Mouse (Mus musculus) intestine, embryonic 16.5 days (tissue): ENCODE results near the gene Tinagl1. TPM values are rescaled to one million over a fixed set of nuclear protein-coding genes. Genes with fewer than 3 reads are reported as not detected.
A peak's percentile ranks its signal among the peaks of the same experiment; 100 is the strongest.

ENCODE experiments used
- ATAC-seq: fragments of 200-750 bp; cut with Nextera tagmentation; 2 replicates; pipeline ENCODE4 v1.8.0; 2017; ENCODE audit warnings: moderate TSS enrichment, moderate library complexity
- H3K27ac ChIP-seq: fragments of 300-500 bp; sonication (generic); 2 replicates; pipeline ENCODE4 v1.5.1; 2014; ENCODE audit warnings: mild to moderate bottlenecking, low read length
- H3K27me3 ChIP-seq: fragments of 300-500 bp; sonication (generic); replicated peaks from 2 replicates; pipeline ENCODE4 v1.6.1; 2014; ENCODE audit warnings: low read length, control low read depth, mixed read lengths; ENCODE audit not compliant: control insufficient read depth, insufficient read depth
- H3K36me3 ChIP-seq: fragments of 300-500 bp; sonication (generic); 2 replicates; pipeline ENCODE4 v1.6.1; 2014; ENCODE audit warnings: low read length, control low read depth; ENCODE audit not compliant: control insufficient read depth, insufficient read depth
- H3K4me1 ChIP-seq: fragments of 300-500 bp; sonication (generic); 2 replicates; pipeline ENCODE4 v1.6.1; 2014; ENCODE audit warnings: low read length, control low read depth, mixed read lengths; ENCODE audit not compliant: control insufficient read depth, insufficient read depth
- H3K4me2 ChIP-seq: fragments of 300-500 bp; sonication (generic); 2 replicates; pipeline ENCODE4 v1.6.1; 2014; ENCODE audit warnings: low read depth, low read length, control low read depth
- H3K4me3 ChIP-seq: fragments of 300-500 bp; sonication (generic); 2 replicates; pipeline ENCODE4 v1.5.1; 2014; ENCODE audit warnings: mild to moderate bottlenecking, low read length
- H3K9ac ChIP-seq: fragments of 300-500 bp; sonication (generic); 2 replicates; pipeline ENCODE4 v1.6.1; 2014; ENCODE audit warnings: low read depth, low read length
- H3K9me3 ChIP-seq: fragments of 300-500 bp; sonication (generic); 2 replicates; pipeline ENCODE4 v1.6.1; 2016; ENCODE audit warnings: low read length, control low read depth; ENCODE audit not compliant: control insufficient read depth
- WGBS: fragments of 180-500 bp; shearing (Covaris S2); extraction: QIAGEN DNeasy Blood & Tissue Kit; methylation state at CpG from one replicate; pipeline ENCODE4 v1.1.7; 2014; 5-methylcytosine and 5-hydroxymethylcytosine counted together
- polyA plus RNA-seq: library from polyadenylated mRNA; unstranded; fragments of >200 nt; fragmentation: Nextera tagmentation; extraction: Ambion mirVana; gene quantifications from 2 replicates; pipeline ENCODE4 v1.2.1, GENCODE M21; 2015

The Tinagl1 gene
- polyA plus RNA-seq, 1 experiment from 2014 or later: 80.3 TPM

DNA sequence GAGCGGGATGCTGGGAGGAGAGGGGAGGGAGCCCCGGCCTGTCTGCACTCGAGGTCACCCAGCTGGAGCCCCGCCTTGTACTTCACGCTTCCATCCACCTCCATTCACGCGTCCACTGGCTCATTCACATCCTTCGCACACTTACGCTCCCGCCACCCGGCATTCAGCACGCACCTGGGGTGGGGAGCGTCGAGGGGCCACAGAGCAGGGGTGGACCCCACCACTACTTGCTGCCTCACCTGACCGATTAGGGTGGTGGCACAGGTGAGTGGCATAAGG, 35.8 kb downstream of the Tinagl1 start, which contains the start of gene Hcrtr1:
Hcrtr1 (minus strand) TSS at position 146 of the 279 bp plus-strand sequence.
- Histone ChIP-seq H3K4me1 (peaks cover 13% of the 10 kb centered on the region; the same call in 1 of the 2 replicates), H3K4me2 (peak within 1 kb of the TSS; percentile 59), H3K9ac (peak within 1 kb of the TSS; percentile 20; the same call in 1 of the 2 replicates), H3K36me3 (no peaks in the 10 kb centered on the region), H3K9me3 (no peaks in the 10 kb centered on the region), H3K4me3 (peak within 1 kb of the TSS; percentile 35), H3K27me3 (peaks cover 28% of the 10 kb centered on the region), H3K27ac (no peak within 1 kb of the TSS)
- 0 out of 2 replicates have a peak, but pooled peaks have one; percentile 5 for ATAC-seq
- 2% methylated on average over 14 of the region's 15 CpGs for WGBS

GRCm38 (mm10) chr4:130138441-130139213, 36.3 kb downstream of the Tinagl1 start:
- peak overlapping the region; percentile 20; the same call in 1 of the 2 replicates for H3K9ac ChIP-seq

GRCm38 (mm10) chr4:130133399-130133798, 41.5 kb downstream of the Tinagl1 start:
- Histone ChIP-seq H3K4me2 (no peak overlapping the region), H3K36me3 (no peaks in the 10 kb centered on the region), H3K9ac (no peak overlapping the region), H3K27me3 (0 out of 2 replicates have a peak, but pooled peaks cover 4% of the 10 kb centered on the region), H3K27ac (no peak overlapping the region), H3K4me3 (no peak overlapping the region), H3K4me1 (peaks cover 52% of the 10 kb centered on the region), H3K9me3 (no peaks in the 10 kb centered on the region)
- peak; percentile 58 for ATAC-seq
- 45% methylated on average over 6 of the region's 6 CpGs for WGBS

More at GRCm38 (mm10) chr4:130138441-130139213, 36.3 kb downstream of the Tinagl1 start:
- Histone ChIP-seq H3K4me2 (peak overlapping the region; percentile 59), H3K9me3 (no peaks in the 10 kb centered on the region), H3K4me1 (peaks cover 18% of the 10 kb centered on the region; the same call in 1 of the 2 replicates), H3K4me3 (peak overlapping the region; percentile 35), H3K36me3 (no peaks in the 10 kb centered on the region), H3K27me3 (peaks cover 28% of the 10 kb centered on the region), H3K27ac (no peak overlapping the region)
- ATAC-seq: peak; percentile 53
- under 1% methylated on average over 56 of the region's 57 CpGs for WGBS

DNA sequence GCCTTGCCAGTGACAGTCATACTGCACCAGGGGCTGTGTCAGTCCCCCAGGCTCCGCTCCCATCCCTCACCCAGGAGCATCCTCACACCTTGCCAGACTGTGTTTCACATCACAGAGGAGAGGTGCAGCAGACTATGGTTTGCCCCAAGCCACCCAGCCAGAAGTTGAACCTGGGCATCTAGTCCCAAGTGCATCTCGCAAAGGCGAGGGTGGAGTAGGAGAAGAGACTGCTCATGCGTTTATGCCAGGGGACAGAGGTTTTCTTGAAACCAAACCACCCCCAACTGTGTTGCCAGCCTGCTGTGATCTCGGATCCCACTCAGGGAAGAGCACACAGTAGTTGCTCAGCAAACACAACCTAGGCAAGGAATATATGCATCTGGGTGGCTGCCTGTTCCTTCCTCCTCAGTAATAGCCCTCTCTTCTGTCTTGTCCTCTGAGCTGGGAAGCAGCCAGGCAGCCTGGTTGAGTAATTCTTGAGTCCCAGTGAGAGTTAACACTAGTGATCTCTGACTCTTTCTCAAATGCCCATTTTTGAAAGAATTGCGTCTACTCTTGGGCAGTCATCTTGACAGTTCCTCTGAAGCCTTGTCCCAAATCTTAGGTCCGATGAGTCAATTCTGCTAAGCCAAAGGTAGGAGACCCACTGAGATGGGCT, 43.3 kb downstream of the Tinagl1 start:
- no peak overlapping the region for H3K4me3 ChIP-seq
- H3K36me3 ChIP-seq: 0 out of 2 replicates have a peak, but pooled peaks cover under 1% of the 10 kb centered on the region
- 0 out of 2 replicates have a peak overlapping the region, but pooled peaks have one; percentile 9 for H3K4me2 ChIP-seq
- H3K27me3 ChIP-seq: no peaks in the 10 kb centered on the region
- no peaks in the 10 kb centered on the region for H3K9me3 ChIP-seq
- H3K27ac ChIP-seq: peak overlapping the region; percentile 94
- ATAC-seq: no peak
- WGBS: 80% methylated on average over 7 of the region's 7 CpGs
- peaks cover 52% of the 10 kb centered on the region for H3K4me1 ChIP-seq
- no peak overlapping the region for H3K9ac ChIP-seq

DNA sequence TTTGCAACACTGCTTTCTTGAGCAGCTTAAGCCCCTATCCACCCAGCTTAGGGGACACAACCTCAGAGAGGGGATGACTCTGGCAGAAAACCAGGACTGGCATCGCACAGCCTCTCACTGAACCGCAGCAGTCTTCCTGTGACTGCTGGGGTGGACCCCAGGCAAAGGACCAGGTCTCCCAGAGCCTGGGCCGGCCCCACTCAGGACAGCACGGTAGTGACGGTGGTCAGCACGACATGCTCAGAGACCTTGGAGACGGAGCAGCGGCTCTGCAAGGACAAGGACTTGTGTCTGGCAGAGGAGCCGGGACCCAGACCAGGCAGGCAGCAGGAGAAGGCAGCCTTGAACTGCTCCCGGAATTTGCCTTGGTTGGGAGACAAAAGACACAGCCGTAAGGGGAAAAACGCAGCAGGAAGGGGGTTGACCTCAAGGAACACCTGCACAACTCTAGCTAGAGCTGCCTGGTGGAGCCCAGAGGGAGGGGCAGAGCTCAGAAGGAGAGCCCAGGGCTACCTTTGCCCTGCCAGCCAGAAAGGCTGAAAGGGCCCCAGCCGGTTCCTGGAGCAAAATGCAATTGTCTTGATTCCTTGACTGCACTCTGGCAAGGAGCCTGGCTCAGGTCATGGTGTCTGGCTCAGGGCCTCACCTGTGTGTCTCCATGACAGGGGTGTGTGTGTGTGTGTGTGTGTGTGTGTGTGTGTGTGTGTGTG, 44.1 kb downstream of the Tinagl1 start:
- Histone ChIP-seq H3K27me3 (no peaks in the 10 kb centered on the region), H3K4me3 (no peak overlapping the region), H3K4me1 (peaks cover 52% of the 10 kb centered on the region), H3K27ac (peak overlapping the region; percentile 94), H3K9me3 (no peaks in the 10 kb centered on the region), H3K36me3 (peaks cover 8% of the 10 kb centered on the region), H3K9ac (peak overlapping the region; percentile 43; the same call in 1 of the 2 replicates), H3K4me2 (peak overlapping the region; percentile 27; the same call in 1 of the 2 replicates)
- 51% methylated on average over 13 of the region's 13 CpGs for WGBS
- peak; percentile 91 for ATAC-seq

DNA sequence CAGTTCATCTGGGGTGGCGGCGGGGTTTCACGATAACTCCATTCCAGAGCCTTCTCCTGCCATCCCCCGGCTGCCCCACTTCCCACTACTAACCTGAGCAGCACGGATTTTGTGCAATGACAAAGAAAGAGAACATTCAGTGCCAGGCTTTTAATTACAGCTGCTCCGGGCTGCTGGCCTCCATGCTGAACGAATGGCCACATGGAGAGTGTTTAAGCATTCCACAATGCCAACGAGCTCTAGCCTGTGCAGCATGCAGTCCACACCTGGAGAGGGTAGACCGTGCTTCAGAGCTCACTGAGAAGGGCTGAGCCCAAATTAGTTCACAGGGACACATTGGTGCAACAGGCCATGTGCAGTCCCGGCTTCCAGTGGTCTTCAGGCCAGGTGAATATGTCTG, 44.8 kb downstream of the Tinagl1 start:
- H3K27ac ChIP-seq: peak overlapping the region; percentile 94
- H3K27me3 ChIP-seq: no peaks in the 10 kb centered on the region
- no peak for ATAC-seq
- H3K4me3 ChIP-seq: no peak overlapping the region
- H3K4me2 ChIP-seq: no peak overlapping the region
- no peaks in the 10 kb centered on the region for H3K9me3 ChIP-seq
- H3K4me1 ChIP-seq: peaks cover 51% of the 10 kb centered on the region
- peaks cover 15% of the 10 kb centered on the region for H3K36me3 ChIP-seq
- peak overlapping the region; percentile 43; the same call in 1 of the 2 replicates for H3K9ac ChIP-seq
- 80% methylated on average over 10 of the region's 10 CpGs for WGBS

GRCm38 (mm10) chr4:130128907-130129306, 46.0 kb downstream of the Tinagl1 start:
- H3K4me3 ChIP-seq: no peak overlapping the region
- 76% methylated on average over 5 of the region's 5 CpGs for WGBS
- ATAC-seq: no peak
- H3K4me2 ChIP-seq: no peak overlapping the region
- peaks cover 40% of the 10 kb centered on the region for H3K4me1 ChIP-seq
- H3K27me3 ChIP-seq: no peaks in the 10 kb centered on the region
- H3K27ac ChIP-seq: no peak overlapping the region
- no peak overlapping the region for H3K9ac ChIP-seq
- no peaks in the 10 kb centered on the region for H3K9me3 ChIP-seq
- peaks cover 24% of the 10 kb centered on the region for H3K36me3 ChIP-seq

DNA sequence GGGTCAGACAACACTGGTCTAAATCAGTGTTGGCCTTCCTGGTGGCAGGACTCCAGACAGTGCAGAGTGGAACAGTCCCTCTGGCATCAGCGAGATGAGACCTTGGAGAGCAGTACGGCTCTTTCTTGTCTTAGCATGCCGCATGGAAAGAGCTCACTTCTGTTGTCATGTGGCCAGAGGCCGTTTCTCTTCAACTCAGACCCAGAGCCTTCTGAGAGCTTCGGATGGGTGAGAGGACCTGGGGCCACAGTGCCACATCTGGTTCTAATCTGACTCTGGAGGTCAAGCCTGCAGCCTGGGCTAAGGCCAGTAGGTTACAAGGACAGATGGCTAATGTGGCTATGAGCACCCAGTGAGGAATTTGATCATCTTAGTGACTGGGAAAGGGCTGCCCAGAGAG, 49.0 kb downstream of the Tinagl1 start:
- Histone ChIP-seq H3K9ac (no peak overlapping the region), H3K4me3 (no peak overlapping the region), H3K4me2 (no peak overlapping the region), H3K36me3 (peaks cover 33% of the 10 kb centered on the region), H3K4me1 (peaks cover 18% of the 10 kb centered on the region), H3K27me3 (no peaks in the 10 kb centered on the region), H3K9me3 (no peaks in the 10 kb centered on the region), H3K27ac (no peak overlapping the region)
- no peak for ATAC-seq
- WGBS: 81% methylated on average over 5 of the region's 5 CpGs

GRCm38 (mm10) chr4:130125164-130125563, 49.8 kb downstream of the Tinagl1 start:
- no peak for ATAC-seq
- WGBS: 92% methylated on average over 6 of the region's 6 CpGs
- no peaks in the 10 kb centered on the region for H3K27me3 ChIP-seq
- H3K4me3 ChIP-seq: no peak overlapping the region
- no peaks in the 10 kb centered on the region for H3K9me3 ChIP-seq
- H3K27ac ChIP-seq: no peak overlapping the region
- H3K4me2 ChIP-seq: no peak overlapping the region
- peaks cover 11% of the 10 kb centered on the region for H3K4me1 ChIP-seq
- H3K9ac ChIP-seq: no peak overlapping the region
- peaks cover 33% of the 10 kb centered on the region for H3K36me3 ChIP-seq
